8 mouse cellular contexts compared by ENCODE assay signal in genomic region chr7:127707045-127707956, GRCm38 (mm10). TPM values are rescaled to one million over a fixed set of nuclear protein-coding genes. Genes with fewer than 3 reads are reported as not detected.
A peak's percentile ranks its signal among the peaks of the same experiment; 100 is the strongest.
DNase-seq lines count a peak whose midpoint lies in the region; ATAC-seq and TF ChIP-seq lines count a peak whose summit lies in the region.

No protein-coding gene starts in this region.

- H3K36me3 ChIP-seq in kidney, adult 2 months (ENCODE audit: control insufficient read depth, insufficient read depth, low read length), result no peaks in the 10 kb centered on the region
- peaks cover 42% of the 10 kb centered on the region for H3K36me3 ChIP-seq in embryonic facial prominence, embryonic 15.5 days
- H3K36me3 ChIP-seq in neural tube, embryonic 12.5 days, result peaks cover 30% of the 10 kb centered on the region

- ATAC-seq in embryonic facial prominence, embryonic 15.5 days (ENCODE audit: insufficient number of reproducible peaks, low FRiP score, low TSS enrichment, low read depth), result no peak
- ATAC-seq in neural tube, embryonic 12.5 days (ENCODE audit: low FRiP score, low read depth), result no peak; the same call in 1 of the 2 replicates

- no peaks in the 10 kb centered on the region for H3K27me3 ChIP-seq in kidney, adult 2 months (replicated peaks; ENCODE audit: control insufficient read depth, insufficient read depth, low read length)
- H3K27me3 ChIP-seq in embryonic facial prominence, embryonic 15.5 days, result no peaks in the 10 kb centered on the region
- no peaks in the 10 kb centered on the region for H3K27me3 ChIP-seq in neural tube, embryonic 12.5 days (replicated peaks)

- peak overlapping the region; percentile 72 for H3K9ac ChIP-seq in embryonic facial prominence, embryonic 15.5 days
- H3K9ac ChIP-seq in neural tube, embryonic 12.5 days, result peak overlapping the region; percentile 84

- peak overlapping the region; percentile 69 for H3K27ac ChIP-seq in kidney, adult 2 months (ENCODE audit: insufficient read depth, low read depth, low read length)
- H3K27ac ChIP-seq in embryonic facial prominence, embryonic 15.5 days (replicated peaks), result peak overlapping the region; percentile 99
- peak overlapping the region; percentile 90 for H3K27ac ChIP-seq in neural tube, embryonic 12.5 days

- peak overlapping the region; percentile 75 for H3K4me3 ChIP-seq in kidney, adult 2 months (ENCODE audit: insufficient read depth, low read depth, low read length)
- peak overlapping the region; percentile 79 for H3K4me3 ChIP-seq in embryonic facial prominence, embryonic 15.5 days (replicated peaks)
- H3K4me3 ChIP-seq in neural tube, embryonic 12.5 days, result peak overlapping the region; percentile 80

- 41% methylated on average over 22 of the region's 22 CpGs for WGBS in kidney, adult 2 months
- 13% methylated on average over 22 of the region's 22 CpGs for WGBS in embryonic facial prominence, embryonic 15.5 days
- WGBS in neural tube, embryonic 12.5 days, result 25% methylated on average over 22 of the region's 22 CpGs

- TF ChIP-seq CTCF in kidney, adult 2 months (conservative IDR thresholded peaks at IDR 0.05; ENCODE audit: insufficient read depth, insufficient read length, low read depth, low read length), result no peak

- no peaks in the 10 kb centered on the region for H3K9me3 ChIP-seq in embryonic facial prominence, embryonic 15.5 days (replicated peaks)
- no peaks in the 10 kb centered on the region for H3K9me3 ChIP-seq in neural tube, embryonic 12.5 days

- H3K4me1 ChIP-seq in kidney, adult 2 months (ENCODE audit: control insufficient read depth, insufficient read depth, low read length), result peaks cover 30% of the 10 kb centered on the region; the same call in 1 of the 2 replicates
- peaks cover 48% of the 10 kb centered on the region for H3K4me1 ChIP-seq in embryonic facial prominence, embryonic 15.5 days
- peaks cover 22% of the 10 kb centered on the region for H3K4me1 ChIP-seq in neural tube, embryonic 12.5 days

- peak overlapping the region; percentile 81 for H3K4me2 ChIP-seq in embryonic facial prominence, embryonic 15.5 days (replicated peaks)
- H3K4me2 ChIP-seq in neural tube, embryonic 12.5 days (replicated peaks), result peak overlapping the region; percentile 62

- no peak for TF ChIP-seq POLR2A in kidney, adult 2 months (IDR thresholded peaks at IDR 0.05; ENCODE audit: low read depth, low read length)

- no peak for DNase-seq in kidney, adult 2 months
- no peak for DNase-seq in kidney, adult 9 months
- DNase-seq in NIH3T3 (ENCODE audit: low read depth), result peak; percentile 65
- peak; percentile 24 for DNase-seq in kidney, postnatal 14 days
- no peak for DNase-seq in Muller cell, postnatal 12 days (ENCODE audit: inconsistent ontology term)
- no peak for DNase-seq in spleen, adult 12 weeks (ENCODE audit: low spot score)

RNA-seq across cellular contexts. Expression of gene Bcl7c, which starts 1.4 kb away (rescaled TPM):
- 24.5 and 25.9 TPM in 2 replicates for polyA plus RNA-seq in kidney, adult 2 months (2012; rRNA removed)
- 93.4 and 99.8 TPM in 2 replicates for polyA plus RNA-seq in embryonic facial prominence, embryonic 15.5 days (2015; fragmentation: Nextera tagmentation; extraction: Ambion mirVana)
- 71.1 and 74.7 TPM in 2 replicates for polyA plus RNA-seq in neural tube, embryonic 12.5 days (2016; fragmentation: Nextera tagmentation; extraction: Ambion mirVana)

RNA-seq across cellular contexts. Expression of gene Ctf1, which starts 5.2 kb away (rescaled TPM):
- polyA plus RNA-seq in kidney, adult 2 months (2012; rRNA removed), result 19.4 and 20.6 TPM in 2 replicates
- 25.9 and 29.8 TPM in 2 replicates for polyA plus RNA-seq in embryonic facial prominence, embryonic 15.5 days (2015; fragmentation: Nextera tagmentation; extraction: Ambion mirVana)
- 5.8 TPM in 2 replicates for polyA plus RNA-seq in neural tube, embryonic 12.5 days (2016; fragmentation: Nextera tagmentation; extraction: Ambion mirVana)

RNA-seq across cellular contexts. Expression of gene Ctf2, which starts 24.7 kb away (rescaled TPM):
- not detected in 2 replicates for polyA plus RNA-seq in kidney, adult 2 months (2012; rRNA removed)
- 1.1 and 1.3 TPM in 2 replicates for polyA plus RNA-seq in embryonic facial prominence, embryonic 15.5 days (2015; fragmentation: Nextera tagmentation; extraction: Ambion mirVana)
- polyA plus RNA-seq in neural tube, embryonic 12.5 days (2016; fragmentation: Nextera tagmentation; extraction: Ambion mirVana), result 0.22 and 0.28 TPM in 2 replicates

RNA-seq across cellular contexts. Expression of gene Fbxl19, which starts 37.0 kb away (rescaled TPM):
- 14.6 and 20.8 TPM in 2 replicates for polyA plus RNA-seq in kidney, adult 2 months (2012; rRNA removed)
- 5.2 and 5.7 TPM in 2 replicates for polyA plus RNA-seq in embryonic facial prominence, embryonic 15.5 days (2015; fragmentation: Nextera tagmentation; extraction: Ambion mirVana)
- 10.2 and 13.0 TPM in 2 replicates for polyA plus RNA-seq in neural tube, embryonic 12.5 days (2016; fragmentation: Nextera tagmentation; extraction: Ambion mirVana)

Comparison
In these comparisons a context has a peak if more than half of its experiments do, and no peak if none do; other contexts are left out.
1. DNase-seq: peak in NIH3T3 (single experiment) and kidney, postnatal 14 days (single experiment); none in kidney, adult 2 months (single experiment), kidney, adult 9 months (single experiment), Muller cell, postnatal 12 days (single experiment) and spleen, adult 12 weeks (single experiment).
2. Peak in every context shown above with its lines, with median percentiles within 50 percentile points of each other: H3K27ac ChIP-seq and H3K4me3 ChIP-seq.